11 mouse cellular contexts compared by ENCODE assay signal in the genomic region with DNA sequence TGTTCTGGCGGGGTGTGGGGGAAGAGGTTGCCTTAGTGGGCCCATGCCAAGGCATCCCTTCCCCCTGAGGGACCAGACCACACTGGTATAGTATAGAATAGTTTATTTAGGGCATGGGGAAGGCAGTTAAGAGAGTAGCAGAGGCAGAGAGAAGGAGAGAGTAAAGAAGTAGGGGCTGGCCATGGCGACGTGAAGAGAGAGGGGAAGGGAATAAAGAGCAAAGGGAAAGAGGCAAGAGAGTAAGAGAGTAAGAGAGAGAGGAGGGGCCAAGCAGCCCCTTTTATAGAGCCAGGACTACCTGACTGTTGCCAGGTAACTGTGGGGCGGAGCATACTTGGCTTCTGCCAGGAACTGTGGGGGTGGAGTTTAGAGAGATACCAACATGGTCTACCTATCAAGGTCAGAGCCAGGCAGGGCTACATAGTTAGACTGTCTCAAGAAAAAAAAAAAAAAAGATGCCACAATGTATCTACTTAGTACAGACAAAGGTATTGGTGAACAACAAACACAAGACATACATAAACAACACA. TPM values are rescaled to one million over a fixed set of nuclear protein-coding genes. Genes with fewer than 3 reads are reported as not detected.
DNase-seq lines count a peak whose midpoint lies in the region; ATAC-seq and TF ChIP-seq lines count a peak whose summit lies in the region.
"Had no signal": no experiment of that assay in that cellular context is flagged by ENCODE, and none has a peak within 500 bp of the region (broad histone marks: within the 10 kb centered on the region; RNA-seq: fewer than 3 reads in every experiment).

No protein-coding gene starts in this region.

- no peak for TF ChIP-seq RAD21 in MEL (IDR thresholded peaks at IDR 0.05; ENCODE audit: low read depth, low read length)

- no peak for TF ChIP-seq EP300 in MEL (IDR thresholded peaks at IDR 0.05; ENCODE audit: low read depth in 1 of 2, low read length in 2 of 2)
- TF ChIP-seq EP300 in liver, embryonic 14.5 days (IDR thresholded peaks at IDR 0.05; ENCODE audit: low read depth) = no peak

- H3K9me3 ChIP-seq in forebrain, embryonic 11.5 days (ENCODE audit: control insufficient read depth, low read length) = no peaks in the 10 kb centered on the region
- no peaks in the 10 kb centered on the region for H3K9me3 ChIP-seq in forebrain, embryonic 16.5 days (ENCODE audit: control insufficient read depth, low read length)
- no peaks in the 10 kb centered on the region for H3K9me3 ChIP-seq in MEL (replicated peaks; ENCODE audit: insufficient read depth, low read length)
- H3K9me3 ChIP-seq in intestine, embryonic 16.5 days (ENCODE audit: control insufficient read depth, low read length) = no peaks in the 10 kb centered on the region
- H3K9me3 ChIP-seq in liver, embryonic 14.5 days (ENCODE audit: control insufficient read depth, low read length) = no peaks in the 10 kb centered on the region

- no peak for TF ChIP-seq CTCF in MEL (IDR thresholded peaks at IDR 0.05 in 2 of 3, conservative IDR thresholded peaks at IDR 0.05 in 1 of 3; ENCODE audit: control insufficient read depth in 1 of 3, insufficient read depth in 1 of 3, low read depth in 2 of 3, low read length in 3 of 3, poor library complexity in 1 of 3, severe bottlenecking in 1 of 3)
- TF ChIP-seq CTCF in liver, embryonic 14.5 days (IDR thresholded peaks at IDR 0.05; ENCODE audit: low read depth) = no peak

- no peak overlapping the region for H3K9ac ChIP-seq in forebrain, embryonic 11.5 days (ENCODE audit: low read length)
- no peak overlapping the region for H3K9ac ChIP-seq in forebrain, embryonic 16.5 days (replicated peaks; ENCODE audit: low read depth, low read length)
- no peak overlapping the region for H3K9ac ChIP-seq in MEL (ENCODE audit: control insufficient read depth, low read depth, low read length, poor library complexity, severe bottlenecking)
- no peak overlapping the region for H3K9ac ChIP-seq in intestine, embryonic 16.5 days (ENCODE audit: low read depth, low read length)
- H3K9ac ChIP-seq in liver, embryonic 14.5 days (replicated peaks) = no peak overlapping the region

- H3K4me3 ChIP-seq in forebrain, embryonic 11.5 days (ENCODE audit: low read depth, low read length) = no peak overlapping the region
- no peak overlapping the region for H3K4me3 ChIP-seq in forebrain, embryonic 16.5 days (replicated peaks; ENCODE audit: low read length)
- H3K4me3 ChIP-seq in MEL (ENCODE audit: control insufficient read depth in 1 of 2, insufficient read depth in 1 of 2, low read depth in 2 of 2, low read length in 2 of 2) = no peak overlapping the region
- H3K4me3 ChIP-seq in intestine, embryonic 16.5 days (ENCODE audit: low read length) = no peak overlapping the region
- H3K4me3 ChIP-seq in liver, embryonic 14.5 days (ENCODE audit: insufficient read depth in 1 of 2, low read depth in 2 of 2, low read length in 2 of 2) = no peak overlapping the region

- no peak for TF ChIP-seq POLR2A in MEL (IDR thresholded peaks at IDR 0.05; ENCODE audit: control insufficient read depth in 1 of 2, insufficient read depth in 1 of 2, low read depth in 1 of 2, low read length in 2 of 2, poor library complexity in 1 of 2)

- peaks cover 6% of the 10 kb centered on the region; the same call in 1 of the 2 replicates for H3K4me1 ChIP-seq in forebrain, embryonic 11.5 days (replicated peaks; ENCODE audit: control insufficient read depth, insufficient read depth, low read length)
- H3K4me1 ChIP-seq in forebrain, embryonic 16.5 days (replicated peaks; ENCODE audit: control insufficient read depth, insufficient read depth, low read length) = peaks cover 14% of the 10 kb centered on the region
- peaks cover 0 to 10% of the 10 kb centered on the region in 2 experiments; a peak in 1 of 4 replicates for H3K4me1 ChIP-seq in MEL (ENCODE audit: control insufficient read depth in 1 of 2, insufficient read depth in 2 of 2, low read length in 2 of 2)
- peaks cover 10% of the 10 kb centered on the region for H3K4me1 ChIP-seq in intestine, embryonic 16.5 days (ENCODE audit: control insufficient read depth, insufficient read depth, low read length)
- H3K4me1 ChIP-seq in liver, embryonic 14.5 days (replicated peaks; ENCODE audit: control insufficient read depth in 2 of 2, insufficient read depth in 2 of 2, low read length in 1 of 2) = peaks cover 8 to 9% of the 10 kb centered on the region in 2 experiments; a peak in 3 of 4 replicates

- no peak for DNase-seq in forebrain, embryonic 11.5 days (ENCODE audit: low spot score)
- peak; percentile 29 for DNase-seq in MEL (ENCODE audit: low read depth, low spot score)
- no peak for DNase-seq in liver, embryonic 14.5 days (ENCODE audit: low read depth in 3 of 3, low spot score in 3 of 3)
- no peak for DNase-seq in frontal cortex, postnatal 10 days (ENCODE audit: low spot score in 2 of 2)
- no peak for DNase-seq in adrenal gland, postnatal 10 days
- no peak for DNase-seq in embryo, embryonic 11 days
- DNase-seq: cerebellum, postnatal 36 days; gastrocnemius, adult 2 months; left cerebral cortex, postnatal 4 days had no signal

- peaks cover 11% of the 10 kb centered on the region for H3K36me3 ChIP-seq in forebrain, embryonic 11.5 days (ENCODE audit: control insufficient read depth, insufficient read depth, low read length)
- H3K36me3 ChIP-seq in forebrain, embryonic 16.5 days (ENCODE audit: control insufficient read depth, insufficient read depth) = peaks cover 12% of the 10 kb centered on the region
- H3K36me3 ChIP-seq in MEL (ENCODE audit: control insufficient read depth in 1 of 2, insufficient read depth in 2 of 2, low read length in 2 of 2) = peaks cover 6 to 13% of the 10 kb centered on the region in 2 experiments; a peak in 3 of 4 replicates
- peaks cover 11% of the 10 kb centered on the region for H3K36me3 ChIP-seq in intestine, embryonic 16.5 days (ENCODE audit: control insufficient read depth, insufficient read depth, low read length)
- H3K36me3 ChIP-seq in liver, embryonic 14.5 days (replicated peaks; ENCODE audit: control insufficient read depth, insufficient read depth, low read depth) = peaks cover 11% of the 10 kb centered on the region

- H3K27me3 ChIP-seq in forebrain, embryonic 11.5 days (ENCODE audit: control insufficient read depth, insufficient read depth, low read length) = no peaks in the 10 kb centered on the region
- peaks cover 4% of the 10 kb centered on the region for H3K27me3 ChIP-seq in forebrain, embryonic 16.5 days (replicated peaks; ENCODE audit: control insufficient read depth, insufficient read depth, low read length)
- H3K27me3 ChIP-seq in MEL (ENCODE audit: control insufficient read depth in 1 of 2, insufficient read depth in 2 of 2, low read length in 2 of 2) = no peaks in the 10 kb centered on the region
- H3K27me3 ChIP-seq in intestine, embryonic 16.5 days (replicated peaks; ENCODE audit: control insufficient read depth, insufficient read depth, low read length) = no peaks in the 10 kb centered on the region
- H3K27me3 ChIP-seq in liver, embryonic 14.5 days (ENCODE audit: control insufficient read depth, insufficient read depth, low read length) = no peaks in the 10 kb centered on the region; the same call in 1 of the 2 replicates

- no peak overlapping the region for H3K27ac ChIP-seq in forebrain, embryonic 11.5 days (ENCODE audit: low read depth, low read length)
- H3K27ac ChIP-seq in forebrain, embryonic 16.5 days (ENCODE audit: low read length) = no peak overlapping the region
- no peak overlapping the region for H3K27ac ChIP-seq in MEL (ENCODE audit: control insufficient read depth, low read depth, low read length)
- H3K27ac ChIP-seq in intestine, embryonic 16.5 days (ENCODE audit: low read length) = no peak overlapping the region
- H3K27ac ChIP-seq in liver, embryonic 14.5 days = no peak overlapping the region

- no peak overlapping the region for H3K4me2 ChIP-seq in forebrain, embryonic 11.5 days (ENCODE audit: low read depth, low read length, severe bottlenecking)
- H3K4me2 ChIP-seq in forebrain, embryonic 16.5 days (ENCODE audit: low read length) = no peak overlapping the region
- no peak overlapping the region for H3K4me2 ChIP-seq in intestine, embryonic 16.5 days (ENCODE audit: low read depth, low read length)
- H3K4me2 ChIP-seq in liver, embryonic 14.5 days (ENCODE audit: low read depth) = peak overlapping the region; percentile 60; the same call in 1 of the 2 replicates

- WGBS in forebrain, embryonic 11.5 days = 75% methylated on average over 4 of the region's 4 CpGs
- WGBS in forebrain, embryonic 16.5 days = 65% methylated on average over 4 of the region's 4 CpGs
- WGBS in intestine, embryonic 16.5 days = 63% methylated on average over 4 of the region's 4 CpGs
- WGBS in liver, embryonic 14.5 days (ENCODE audit: insufficient replicate concordance) = 62% methylated on average over 4 of the region's 4 CpGs

- H3K79me2 ChIP-seq in MEL (ENCODE audit: control insufficient read depth, insufficient read depth, low read length, poor library complexity) = peaks cover 15% of the 10 kb centered on the region

- ATAC-seq in forebrain, embryonic 11.5 days (replicated peaks; ENCODE audit: low FRiP score) = 0 out of 2 replicates have a peak, but pooled peaks have one; percentile 4
- no peak for ATAC-seq in forebrain, embryonic 16.5 days
- ATAC-seq in intestine, embryonic 16.5 days = 0 out of 2 replicates have a peak, but pooled peaks have one; percentile 21
- ATAC-seq in liver, embryonic 14.5 days (ENCODE audit: insufficient read depth) = no peak

RNA-seq across cellular contexts. Expression of a gene that starts 7.7 kb away (rescaled TPM):
- polyA plus RNA-seq in forebrain, embryonic 11.5 days (2014; fragmentation: Nextera tagmentation; extraction: Ambion mirVana) = 24.5 and 25.6 TPM in 2 replicates
- 29.9 and 41.4 TPM in 2 replicates for polyA plus RNA-seq in forebrain, embryonic 16.5 days (2015; fragmentation: Nextera tagmentation; extraction: Ambion mirVana)
- total RNA-seq in MEL (2012; rRNA removed) = 15.0 and 18.0 TPM in 2 replicates
- polyA plus RNA-seq in MEL (2012; ENCODE audit: insufficient read depth in 1 of 2, insufficient read length in 2 of 2, low read depth in 1 of 2, low replicate concordance in 2 of 2, missing spikeins in 1 of 2) = 10 to 100 TPM in 1 of 2 experiments, not detected in 1; 19.9 TPM
- 20.7 and 21.6 TPM in 2 replicates for polyA plus RNA-seq in intestine, embryonic 16.5 days (2015; fragmentation: Nextera tagmentation; extraction: Ambion mirVana)
- 5.5 and 5.8 TPM in 2 replicates for polyA plus RNA-seq in liver, embryonic 14.5 days (2012; rRNA removed)
- polyA plus RNA-seq in liver, embryonic 14.5 days (2014; fragmentation: Nextera tagmentation; extraction: Ambion mirVana) = 1.8 and 1.9 TPM in 2 replicates
- total RNA-seq in adrenal gland, postnatal 10 days (2021) = 10 to 100 TPM; 11.7 to 14.9 TPM

RNA-seq across cellular contexts. Expression of a gene that starts 18.5 kb away (rescaled TPM):
- 51.4 and 56.5 TPM in 2 replicates for polyA plus RNA-seq in forebrain, embryonic 11.5 days (2014; fragmentation: Nextera tagmentation; extraction: Ambion mirVana)
- polyA plus RNA-seq in forebrain, embryonic 16.5 days (2015; fragmentation: Nextera tagmentation; extraction: Ambion mirVana) = 96.9 and 133 TPM in 2 replicates
- total RNA-seq in MEL (2012; rRNA removed) = 185 and 222 TPM in 2 replicates
- polyA plus RNA-seq in MEL (2012; ENCODE audit: insufficient read depth in 1 of 2, insufficient read length in 2 of 2, low read depth in 1 of 2, low replicate concordance in 2 of 2, missing spikeins in 1 of 2) = 100 to 1,000 TPM in 1 of 2 experiments, not detected in 1; 218 TPM
- 121 and 131 TPM in 2 replicates for polyA plus RNA-seq in intestine, embryonic 16.5 days (2015; fragmentation: Nextera tagmentation; extraction: Ambion mirVana)
- polyA plus RNA-seq in liver, embryonic 14.5 days (2012; rRNA removed) = 36.9 and 58.3 TPM in 2 replicates
- polyA plus RNA-seq in liver, embryonic 14.5 days (2014; fragmentation: Nextera tagmentation; extraction: Ambion mirVana) = 19.5 and 20.7 TPM in 2 replicates
- 100 to 1,000 TPM; 144 to 146 TPM for total RNA-seq in adrenal gland, postnatal 10 days (2021)

RNA-seq across cellular contexts. Expression of a gene that starts 21.1 kb away (rescaled TPM):
- 55.8 and 58.0 TPM in 2 replicates for polyA plus RNA-seq in forebrain, embryonic 11.5 days (2014; fragmentation: Nextera tagmentation; extraction: Ambion mirVana)
- 57.8 and 62.2 TPM in 2 replicates for polyA plus RNA-seq in forebrain, embryonic 16.5 days (2015; fragmentation: Nextera tagmentation; extraction: Ambion mirVana)
- 11.7 and 11.9 TPM in 2 replicates for total RNA-seq in MEL (2012; rRNA removed)
- 10 to 100 TPM in 1 of 2 experiments, not detected in 1; 38.7 TPM for polyA plus RNA-seq in MEL (2012; ENCODE audit: insufficient read depth in 1 of 2, insufficient read length in 2 of 2, low read depth in 1 of 2, low replicate concordance in 2 of 2, missing spikeins in 1 of 2)
- 21.2 and 22.5 TPM in 2 replicates for polyA plus RNA-seq in intestine, embryonic 16.5 days (2015; fragmentation: Nextera tagmentation; extraction: Ambion mirVana)
- polyA plus RNA-seq in liver, embryonic 14.5 days (2012; rRNA removed) = 18.3 and 20.9 TPM in 2 replicates
- polyA plus RNA-seq in liver, embryonic 14.5 days (2014; fragmentation: Nextera tagmentation; extraction: Ambion mirVana) = 4.0 and 5.0 TPM in 2 replicates
- total RNA-seq in adrenal gland, postnatal 10 days (2021) = 10 to 100 TPM; 32.4 to 52.0 TPM

RNA-seq across cellular contexts. Expression of a gene that starts 30.8 kb away (rescaled TPM):
- 65.4 and 69.7 TPM in 2 replicates for polyA plus RNA-seq in forebrain, embryonic 11.5 days (2014; fragmentation: Nextera tagmentation; extraction: Ambion mirVana)
- 96.9 and 104 TPM in 2 replicates for polyA plus RNA-seq in forebrain, embryonic 16.5 days (2015; fragmentation: Nextera tagmentation; extraction: Ambion mirVana)
- total RNA-seq in MEL (2012; rRNA removed) = 33.5 and 42.5 TPM in 2 replicates
- polyA plus RNA-seq in MEL (2012; ENCODE audit: insufficient read depth in 1 of 2, insufficient read length in 2 of 2, low read depth in 1 of 2, low replicate concordance in 2 of 2, missing spikeins in 1 of 2) = 10 to 100 TPM in 1 of 2 experiments, not detected in 1; 47.1 TPM
- 40.7 and 44.0 TPM in 2 replicates for polyA plus RNA-seq in intestine, embryonic 16.5 days (2015; fragmentation: Nextera tagmentation; extraction: Ambion mirVana)
- 7.4 and 12.4 TPM in 2 replicates for polyA plus RNA-seq in liver, embryonic 14.5 days (2012; rRNA removed)
- 13.4 and 13.5 TPM in 2 replicates for polyA plus RNA-seq in liver, embryonic 14.5 days (2014; fragmentation: Nextera tagmentation; extraction: Ambion mirVana)
- total RNA-seq in adrenal gland, postnatal 10 days (2021) = 10 to 100 TPM; 27.4 to 28.4 TPM

RNA-seq across cellular contexts. Expression of a gene that starts 42.8 kb away (rescaled TPM):
- polyA plus RNA-seq in forebrain, embryonic 11.5 days (2014; fragmentation: Nextera tagmentation; extraction: Ambion mirVana) = 56.8 and 58.2 TPM in 2 replicates
- polyA plus RNA-seq in forebrain, embryonic 16.5 days (2015; fragmentation: Nextera tagmentation; extraction: Ambion mirVana) = 34.2 and 36.4 TPM in 2 replicates
- 52.8 and 58.3 TPM in 2 replicates for total RNA-seq in MEL (2012; rRNA removed)
- 100 to 1,000 TPM in 1 of 2 experiments, 10 to 100 TPM in 1; 89.5 to 122 TPM for polyA plus RNA-seq in MEL (2012; ENCODE audit: insufficient read depth in 1 of 2, insufficient read length in 2 of 2, low read depth in 1 of 2, low replicate concordance in 2 of 2, missing spikeins in 1 of 2)
- polyA plus RNA-seq in intestine, embryonic 16.5 days (2015; fragmentation: Nextera tagmentation; extraction: Ambion mirVana) = 26.7 and 27.2 TPM in 2 replicates
- polyA plus RNA-seq in liver, embryonic 14.5 days (2012; rRNA removed) = 9.8 and 19.3 TPM in 2 replicates
- 17.4 and 19.2 TPM in 2 replicates for polyA plus RNA-seq in liver, embryonic 14.5 days (2014; fragmentation: Nextera tagmentation; extraction: Ambion mirVana)
- 10 to 100 TPM; 30.6 to 36.4 TPM for total RNA-seq in adrenal gland, postnatal 10 days (2021)

Comparison
In these comparisons a context has a peak if more than half of its experiments do, and no peak if none do; other contexts are left out.
1. ATAC-seq: peak in forebrain, embryonic 11.5 days (single experiment) and intestine, embryonic 16.5 days (single experiment); none in forebrain, embryonic 16.5 days (single experiment) and liver, embryonic 14.5 days (single experiment).